Mouse (Mus musculus) embryonic facial prominence, embryonic 11.5 days (tissue): ENCODE results near the gene Ush2a. TPM values are rescaled to one million over a fixed set of nuclear protein-coding genes. Genes with fewer than 3 reads are reported as not detected.

ENCODE experiments used
- ATAC-seq: fragments of 200-750 bp; cut with Nextera tagmentation; replicated peaks from 2 replicates; pipeline ENCODE4 v1.8.0; 2017; ENCODE audit warnings: low read depth; ENCODE audit not compliant: insufficient number of reproducible peaks, low FRiP score, low TSS enrichment
- DNase-seq: peaks from one replicate; pipeline ENCODE4 v3.0.0-alpha.2; 2015; ENCODE audit warnings: low spot score
- H3K27ac ChIP-seq: fragments of 300-500 bp; sonication (generic); replicated peaks from 2 replicates; pipeline ENCODE4 v1.5.1; 2014; ENCODE audit warnings: mild to moderate bottlenecking, low read depth, low read length, control low read depth
- H3K27me3 ChIP-seq: fragments of 300-500 bp; sonication (generic); 2 replicates; pipeline ENCODE4 v1.6.1; 2014; ENCODE audit warnings: mild to moderate bottlenecking, low read length, moderate library complexity, mixed read lengths; ENCODE audit not compliant: control insufficient read depth, insufficient read depth
- H3K36me3 ChIP-seq: fragments of 300-500 bp; sonication (generic); replicated peaks from 2 replicates; pipeline ENCODE4 v1.6.1; 2014; ENCODE audit warnings: low read depth, mild to moderate bottlenecking, low read length, moderate library complexity, mixed read lengths; ENCODE audit not compliant: control insufficient read depth, insufficient read depth
- H3K4me1 ChIP-seq: fragments of 300-500 bp; sonication (generic); 2 replicates; pipeline ENCODE4 v1.6.1; 2014; ENCODE audit warnings: low read length, mixed read lengths; ENCODE audit not compliant: control insufficient read depth, insufficient read depth
- H3K4me2 ChIP-seq: fragments of 300-500 bp; sonication (generic); 2 replicates; pipeline ENCODE4 v1.6.1; 2014; ENCODE audit warnings: low read depth, mild to moderate bottlenecking, control low read depth, low read length, moderate library complexity
- H3K4me3 ChIP-seq: fragments of 300-500 bp; sonication (generic); 2 replicates; pipeline ENCODE4 v1.5.1; 2014; ENCODE audit warnings: low read depth, low read length, control low read depth
- H3K9ac ChIP-seq: fragments of 300-500 bp; sonication (generic); replicated peaks from 2 replicates; pipeline ENCODE4 v1.6.1; 2014; ENCODE audit warnings: mild to moderate bottlenecking, control low read depth, low read length
- H3K9me3 ChIP-seq: fragments of 300-500 bp; sonication (generic); replicated peaks from 2 replicates; pipeline ENCODE4 v1.6.1; 2016; ENCODE audit warnings: mild to moderate bottlenecking, low read length, inconsistent platforms, mixed read lengths; ENCODE audit not compliant: control insufficient read depth
- WGBS: fragments of 180-500 bp; shearing (Covaris S2); extraction: QIAGEN DNeasy Blood & Tissue Kit; methylation state at CpG from one replicate; pipeline ENCODE4 v1.1.7; 2014; 5-methylcytosine and 5-hydroxymethylcytosine counted together
- polyA plus RNA-seq: library from polyadenylated mRNA; unstranded; fragments of >200 nt; fragmentation: Nextera tagmentation; extraction: Ambion mirVana; gene quantifications from 2 replicates; pipeline ENCODE4 v1.2.1, GENCODE M21; 2014

Gene Ush2a
- polyA plus RNA-seq, 1 experiment from 2014 or later, result 0.07 TPM

DNA sequence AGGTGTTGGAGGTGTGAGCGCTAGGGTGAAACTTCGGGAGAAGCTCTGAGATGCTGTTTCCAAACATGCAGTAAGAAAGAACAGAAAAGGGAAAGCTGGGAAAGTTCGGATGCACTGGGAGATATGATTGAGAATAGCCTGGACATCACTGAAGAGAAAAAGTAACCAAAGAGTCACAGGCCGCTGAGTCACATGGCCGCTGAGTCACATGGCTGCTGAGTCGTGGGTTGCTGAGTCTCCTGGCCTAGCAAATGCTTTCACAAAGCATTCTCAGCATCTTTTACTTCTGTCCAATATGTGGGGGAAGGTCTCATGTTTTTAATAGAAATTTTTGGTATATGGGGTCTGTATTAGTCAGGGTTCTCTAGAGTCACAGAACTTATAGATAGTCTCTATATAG, 500.6 kb downstream of the Ush2a start:
- Histone ChIP-seq H3K27me3 (no peaks in the 10 kb centered on the region), H3K4me1 (no peaks in the 10 kb centered on the region), H3K27ac (no peak overlapping the region), H3K9me3 (no peaks in the 10 kb centered on the region), H3K4me3 (no peak overlapping the region), H3K9ac (no peak overlapping the region), H3K4me2 (no peak overlapping the region), H3K36me3 (no peaks in the 10 kb centered on the region)
- WGBS, result 86% methylated on average over 6 of the region's 6 CpGs
- no peak for ATAC-seq
- DNase-seq, result no peak

GRCm38 (mm10) chr1:188763761-188764160, 501.9 kb downstream of the Ush2a start:
- no peaks in the 10 kb centered on the region for H3K4me1 ChIP-seq
- H3K36me3 ChIP-seq, result no peaks in the 10 kb centered on the region
- ATAC-seq (no peak), DNase-seq (no peak)
- no peak overlapping the region for H3K4me2 ChIP-seq
- 73% methylated on average over 3 of the region's 3 CpGs for WGBS
- H3K9me3 ChIP-seq, result no peaks in the 10 kb centered on the region
- H3K27me3 ChIP-seq, result no peaks in the 10 kb centered on the region
- no peak overlapping the region for H3K9ac ChIP-seq
- no peak overlapping the region for H3K4me3 ChIP-seq
- no peak overlapping the region for H3K27ac ChIP-seq

DNA sequence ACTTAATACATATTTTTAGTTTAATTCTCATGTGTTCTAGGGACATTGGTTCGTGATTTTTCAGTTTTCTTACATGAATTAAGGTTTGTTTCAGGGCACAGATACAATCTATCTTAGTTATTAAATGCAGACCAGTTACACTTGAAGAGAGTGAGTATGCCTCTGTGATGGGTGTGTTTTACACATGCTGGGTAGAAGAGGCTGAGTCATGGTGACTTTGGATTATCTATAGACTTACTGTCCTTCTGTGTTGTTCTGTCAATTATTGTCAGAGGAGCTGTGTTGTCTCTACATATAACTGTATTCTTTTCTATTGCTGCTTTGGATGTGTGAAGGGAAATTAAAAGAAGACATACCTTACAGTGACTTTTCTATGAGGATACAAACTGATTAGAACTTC, 509.0 kb downstream of the Ush2a start:
- no peak overlapping the region for H3K4me2 ChIP-seq
- H3K9me3 ChIP-seq, result no peaks in the 10 kb centered on the region
- 90% methylated on average over 1 of the region's 1 CpGs for WGBS

DNA sequence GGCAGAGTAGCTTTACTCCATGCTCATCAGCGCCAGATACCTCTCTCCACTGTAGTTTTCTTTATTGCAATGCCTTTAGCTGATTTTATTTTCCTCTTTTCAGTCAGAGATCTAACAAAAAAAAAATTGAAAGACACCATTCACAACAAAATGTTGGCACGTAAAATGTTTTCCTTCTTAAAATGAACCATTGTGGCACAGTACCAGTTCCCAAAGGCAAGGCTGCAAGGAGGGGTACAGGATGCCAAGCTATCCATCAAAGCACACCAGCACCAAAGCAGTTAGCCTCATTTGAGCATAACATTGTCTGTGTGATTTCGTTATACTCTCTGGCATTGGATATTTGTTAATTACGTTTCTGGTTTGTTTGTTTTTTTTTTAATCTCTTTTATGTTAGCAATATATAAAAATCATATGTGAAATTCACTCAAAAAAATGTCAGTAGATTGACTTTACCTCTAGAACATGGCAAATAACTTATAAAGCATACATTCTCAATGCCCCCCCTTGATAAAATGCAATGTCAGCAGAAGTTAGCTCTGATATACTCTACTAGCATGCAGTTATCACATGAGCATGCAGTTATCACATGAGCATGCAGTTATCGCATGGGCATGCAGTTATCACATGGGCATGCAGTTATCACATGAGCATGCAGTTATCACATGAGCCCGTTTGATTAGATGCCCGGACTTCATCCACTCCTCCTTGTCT, 510.9 kb downstream of the Ush2a start:
- H3K27ac ChIP-seq, result no peak overlapping the region
- ATAC-seq (no peak), DNase-seq (no peak)
- H3K36me3 ChIP-seq, result no peaks in the 10 kb centered on the region
- no peak overlapping the region for H3K9ac ChIP-seq
- 92% methylated on average over 7 of the region's 7 CpGs for WGBS
- H3K4me2 ChIP-seq, result no peak overlapping the region
- H3K9me3 ChIP-seq, result no peaks in the 10 kb centered on the region
- no peak overlapping the region for H3K4me3 ChIP-seq
- H3K4me1 ChIP-seq, result no peaks in the 10 kb centered on the region
- no peaks in the 10 kb centered on the region for H3K27me3 ChIP-seq

More for the DNA sequence above, 509.0 kb downstream of the Ush2a start:
- ATAC-seq, result no peak
- no peak overlapping the region for H3K4me3 ChIP-seq
- no peaks in the 10 kb centered on the region for H3K27me3 ChIP-seq
- H3K27ac ChIP-seq, result no peak overlapping the region
- no peak overlapping the region for H3K9ac ChIP-seq
- H3K4me1 ChIP-seq, result no peaks in the 10 kb centered on the region
- no peaks in the 10 kb centered on the region for H3K36me3 ChIP-seq
- no peak for DNase-seq

- Histone ChIP-seq H3K4me3 (no peak overlapping the region), H3K9me3 (no peaks in the 10 kb centered on the region), H3K36me3 (no peaks in the 10 kb centered on the region), H3K4me1 (no peaks in the 10 kb centered on the region), H3K27me3 (no peaks in the 10 kb centered on the region), H3K9ac (no peak overlapping the region), H3K4me2 (no peak overlapping the region), H3K27ac (no peak overlapping the region)
- DNase-seq (peak; percentile 74), ATAC-seq (no peak)
- WGBS, result 51% methylated on average over 7 of the region's 7 CpGs
Measured at GRCm38 (mm10) chr1:188773631-188774030, 511.8 kb downstream of the Ush2a start.

GRCm38 (mm10) chr1:188777556-188778161, 515.8 kb downstream of the Ush2a start:
- no peaks in the 10 kb centered on the region for H3K9me3 ChIP-seq
- no peak overlapping the region for H3K4me2 ChIP-seq
- no peaks in the 10 kb centered on the region for H3K27me3 ChIP-seq
- no peaks in the 10 kb centered on the region for H3K36me3 ChIP-seq
- 81% methylated on average over 8 of the region's 8 CpGs for WGBS
- DNase-seq (no peak), ATAC-seq (no peak)
- H3K4me1 ChIP-seq, result no peaks in the 10 kb centered on the region
- H3K4me3 ChIP-seq, result no peak overlapping the region
- H3K9ac ChIP-seq, result no peak overlapping the region
- no peak overlapping the region for H3K27ac ChIP-seq

DNA sequence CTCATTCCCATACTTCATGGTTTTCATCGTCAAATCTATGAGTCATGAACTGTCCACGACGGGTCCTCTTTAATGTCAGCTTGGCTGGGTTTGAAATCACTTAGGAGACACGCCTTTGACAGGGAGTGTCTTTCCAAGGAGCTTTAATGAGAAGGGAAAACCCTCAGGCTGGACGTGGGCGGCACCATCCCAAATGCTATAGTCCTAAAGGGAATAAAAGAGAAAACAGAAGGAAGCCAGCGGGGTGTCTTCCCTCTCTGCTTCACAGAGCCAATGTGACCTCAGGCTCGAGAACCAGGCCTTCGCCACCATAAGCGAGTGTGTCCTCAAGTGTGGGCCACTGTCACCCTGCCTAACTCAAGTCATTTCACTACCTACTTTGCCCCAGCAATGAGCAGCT, 523.2 kb downstream of the Ush2a start:
- Histone ChIP-seq H3K27ac (no peak overlapping the region), H3K4me2 (no peak overlapping the region), H3K27me3 (no peaks in the 10 kb centered on the region), H3K4me3 (no peak overlapping the region), H3K4me1 (no peaks in the 10 kb centered on the region), H3K9me3 (no peaks in the 10 kb centered on the region), H3K9ac (no peak overlapping the region), H3K36me3 (no peaks in the 10 kb centered on the region)
- no peak for DNase-seq
- no peak for ATAC-seq
- WGBS, result 83% methylated on average over 10 of the region's 10 CpGs

DNA sequence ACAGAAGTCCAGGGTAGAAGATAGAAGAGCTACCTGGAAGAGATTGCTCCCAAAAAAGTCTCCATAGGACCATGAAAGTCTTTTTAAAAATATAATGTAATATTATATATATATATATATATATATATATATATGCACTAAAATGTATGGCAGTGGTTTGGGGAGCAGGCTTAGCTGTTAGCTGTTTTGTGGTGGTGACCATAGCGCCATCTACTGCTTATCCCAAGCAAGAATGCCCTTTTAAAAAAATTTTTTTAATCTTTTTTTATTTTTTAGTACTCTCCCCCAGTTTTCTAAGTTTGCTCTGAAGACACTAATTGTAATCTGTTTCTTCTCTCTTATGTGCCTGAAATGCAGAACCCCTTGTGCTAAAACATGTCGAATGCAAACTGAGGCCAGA, 543.2 kb downstream of the Ush2a start:
- H3K9ac ChIP-seq, result no peak overlapping the region
- ATAC-seq, result no peak
- no peaks in the 10 kb centered on the region for H3K4me1 ChIP-seq
- H3K9me3 ChIP-seq, result no peaks in the 10 kb centered on the region
- H3K4me3 ChIP-seq, result no peak overlapping the region
- H3K27ac ChIP-seq, result no peak overlapping the region
- no peaks in the 10 kb centered on the region; the same call in 1 of the 2 replicates for H3K36me3 ChIP-seq
- H3K4me2 ChIP-seq, result no peak overlapping the region
- H3K27me3 ChIP-seq, result no peaks in the 10 kb centered on the region
- 19% methylated on average over 2 of the region's 2 CpGs for WGBS
- peak; percentile 55 for DNase-seq
